Mouse (Mus musculus): ENCODE data around the gene Surf4.

The Surf4 gene

DNA sequence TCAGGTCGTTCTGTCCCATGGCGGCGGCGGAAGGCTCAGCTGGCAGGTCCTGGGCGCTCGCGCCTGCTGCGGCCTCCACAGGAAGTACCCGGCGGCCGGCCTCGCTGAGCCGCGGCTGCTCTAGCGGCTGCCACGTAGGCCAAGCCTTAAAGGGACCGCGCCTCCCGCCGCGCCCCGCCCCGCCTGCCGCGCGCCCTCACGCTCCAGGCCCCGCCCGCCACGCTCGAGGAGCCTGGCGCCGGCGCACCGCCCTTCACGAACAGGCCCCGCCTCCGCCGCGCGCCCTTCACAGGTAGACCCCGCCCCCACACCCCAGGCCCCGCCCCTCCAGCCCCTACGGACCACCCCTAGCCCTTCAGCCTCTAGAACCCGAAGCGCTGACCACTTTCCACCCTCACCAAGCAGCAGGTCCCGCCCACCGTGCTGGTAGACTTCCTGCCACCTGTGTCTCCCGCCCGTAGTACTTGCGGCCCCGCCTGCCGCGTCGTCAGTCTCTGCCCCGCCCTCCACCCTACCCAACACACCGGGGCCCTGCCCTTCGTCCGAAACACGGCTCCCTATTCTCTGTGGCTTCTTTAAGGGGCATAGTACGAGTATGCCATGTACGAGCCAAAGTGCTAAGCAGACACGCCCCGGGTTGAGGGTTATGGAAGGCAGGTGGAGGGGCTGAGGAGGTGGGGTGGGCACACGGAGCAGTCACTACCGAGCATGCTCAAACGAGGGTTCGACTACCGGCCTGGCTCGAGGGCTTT is at the start of gene Surf4, which contains the start of gene Stkld1:
Gene Surf4 (minus strand): TSS at position 625 of the 752 bp plus-strand sequence.
Gene Stkld1 (plus strand): TSS at position 744 of the 752 bp plus-strand sequence.
- peak; percentile 80 to 89 for DNase-seq (ENCODE audit: low spot score in 2 of 2)

DNA sequence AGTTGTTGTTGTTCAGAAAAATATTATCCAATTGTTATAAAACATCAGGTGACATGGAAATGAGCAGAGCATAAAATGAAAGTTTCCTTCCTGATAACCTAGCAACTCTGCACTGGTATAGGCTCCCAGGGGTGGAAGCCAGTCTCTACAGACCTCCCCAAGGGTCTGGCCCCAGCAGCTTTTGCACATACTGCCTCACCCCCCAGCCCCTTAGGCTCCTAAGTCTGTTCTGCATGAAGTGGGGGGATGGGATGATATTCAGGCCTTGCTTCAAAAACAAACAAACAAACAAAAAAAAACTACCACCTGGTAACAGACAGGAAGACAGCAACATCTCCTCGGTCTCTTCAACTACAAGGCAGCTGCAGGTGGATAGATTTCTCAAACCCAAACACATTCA is 46.6 kb upstream of the Surf4 start:
- no peak for DNase-seq (ENCODE audit: low spot score in 2 of 2)

DNA sequence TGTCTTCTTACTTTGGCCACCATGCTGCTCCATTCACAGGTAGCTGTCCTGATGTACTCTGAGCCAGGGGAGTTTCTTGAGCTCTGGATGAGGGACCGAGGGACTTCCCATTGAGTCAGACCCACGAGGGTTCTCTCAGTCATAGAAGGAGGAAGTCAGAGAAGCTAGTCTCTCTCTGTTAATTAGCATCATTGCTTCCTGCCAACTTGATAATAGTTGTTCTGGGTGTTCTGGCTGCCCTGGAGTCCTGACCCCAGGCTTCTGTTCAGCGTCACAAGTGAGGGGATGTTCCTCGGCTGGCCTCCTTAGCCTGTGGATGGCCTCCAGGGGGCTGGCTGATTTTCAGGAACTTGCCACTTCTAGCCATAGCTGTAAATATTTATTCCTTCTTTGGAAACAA is 40.2 kb upstream of the Surf4 start:
- no peak for DNase-seq (ENCODE audit: low spot score in 2 of 2)

DNA sequence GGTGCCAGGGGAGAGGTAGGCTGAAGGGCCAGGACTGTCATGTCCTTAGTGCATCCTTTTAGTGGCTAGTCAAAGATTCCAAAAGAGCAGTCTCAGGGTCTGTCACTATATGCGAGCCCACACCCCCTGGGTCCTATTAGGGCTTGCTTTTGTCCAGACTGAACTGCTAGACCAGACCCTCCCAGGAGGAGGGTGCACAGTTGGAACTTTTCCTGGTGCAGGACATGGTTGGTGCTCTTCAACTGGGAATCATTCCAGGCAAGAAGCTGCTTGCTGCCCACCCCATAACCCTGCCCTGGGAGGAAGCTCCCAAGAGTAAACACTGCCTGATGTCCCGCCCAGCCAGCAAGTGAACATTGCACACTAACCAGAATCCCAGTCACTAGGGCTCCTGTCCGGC is 39.4 kb upstream of the Surf4 start, which contains the start of gene Adamts13:
Gene Adamts13 (plus strand): TSS at position 301 of the 400 bp plus-strand sequence.
- DNase-seq (ENCODE audit: low spot score in 2 of 2) = no peak

DNA sequence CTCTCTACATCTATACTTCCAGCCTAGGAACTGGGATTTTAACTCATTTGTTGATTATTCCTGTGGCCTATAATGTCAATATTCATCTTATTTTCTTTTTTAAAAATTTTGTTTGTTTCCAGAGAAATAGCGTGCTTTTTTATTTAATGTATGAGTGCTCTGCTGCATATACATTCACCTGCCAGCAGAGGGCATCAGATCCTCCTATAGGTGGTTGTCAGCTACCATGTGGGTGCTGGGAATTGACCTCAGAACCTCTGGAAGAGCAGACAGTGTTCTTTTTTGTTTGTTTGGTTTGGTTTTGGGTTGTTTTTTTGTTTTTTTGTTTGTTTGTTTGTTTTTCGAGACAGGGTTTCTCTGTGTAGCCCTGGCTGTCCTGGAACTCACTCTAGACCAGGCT is 33.5 kb upstream of the Surf4 start:
- no peak for DNase-seq (ENCODE audit: low spot score in 2 of 2)

DNA sequence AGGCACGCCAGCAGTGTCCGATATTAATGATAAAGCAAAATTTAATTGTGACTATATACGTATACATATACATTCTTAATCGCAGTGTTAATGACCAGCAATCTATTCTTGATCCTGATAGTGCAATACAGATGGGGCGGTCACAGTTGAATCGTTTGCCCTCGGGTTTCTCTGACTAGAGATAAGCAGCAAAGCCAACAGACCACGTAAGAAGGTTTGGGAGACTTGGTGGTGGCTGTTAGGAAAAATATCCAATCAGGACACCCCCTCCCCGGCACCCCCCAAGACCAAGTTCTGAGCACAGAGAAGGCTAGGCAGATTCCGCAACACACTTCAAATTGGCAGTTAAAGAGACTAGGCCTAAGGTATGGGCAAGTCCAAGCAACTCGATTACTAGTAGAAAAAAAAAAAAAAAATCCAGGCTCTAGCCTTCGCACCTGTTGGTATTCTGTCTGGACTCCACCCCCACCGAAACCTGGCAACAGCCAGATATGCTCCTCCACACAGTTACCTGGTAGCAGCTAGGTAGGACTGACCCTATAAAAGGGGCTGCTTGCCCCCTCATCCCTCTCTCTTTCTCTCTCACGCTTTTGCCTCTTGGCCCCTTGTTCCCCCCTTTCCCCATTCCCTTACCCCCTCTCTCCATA is 31.1 kb upstream of the Surf4 start:
- no peak for DNase-seq (ENCODE audit: low spot score in 2 of 2)

DNA sequence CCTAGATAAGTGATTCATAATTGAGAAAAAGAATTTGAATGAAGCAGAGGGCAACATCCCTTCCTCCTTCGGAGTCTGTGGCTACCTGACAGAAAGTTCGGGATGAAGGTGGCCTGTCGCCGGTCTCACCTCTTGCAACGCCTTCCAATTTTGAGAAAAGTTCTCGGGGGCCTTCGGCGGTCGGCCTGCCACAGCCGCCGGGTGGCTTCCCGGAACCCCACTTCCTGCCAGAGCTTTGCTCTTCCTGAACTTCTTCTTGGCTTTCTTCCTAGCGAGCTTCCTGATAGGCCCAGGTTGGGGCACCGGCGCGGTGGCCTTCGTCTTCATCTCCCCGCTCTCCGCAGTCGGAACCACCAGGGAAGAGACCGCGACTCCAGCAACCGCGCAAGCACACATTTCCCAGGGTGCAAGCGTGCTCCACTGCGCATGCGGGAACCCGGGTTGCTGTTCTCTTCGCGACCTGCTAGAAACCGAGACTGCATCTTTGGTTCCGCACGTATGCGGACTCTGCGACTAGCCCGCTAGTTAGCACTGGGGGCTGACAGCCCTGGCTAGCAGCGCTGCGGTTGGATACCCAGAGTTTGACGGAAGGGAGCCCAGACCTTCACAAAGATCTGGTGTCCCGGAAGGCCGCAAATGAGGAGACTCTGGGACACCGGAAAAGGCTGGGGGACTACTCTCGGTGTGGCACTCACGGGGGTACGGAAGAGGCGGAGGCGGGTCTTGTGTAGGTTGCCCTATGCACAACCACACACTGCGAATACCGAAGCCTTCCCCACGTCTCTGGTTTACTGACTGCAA is 30.4 kb upstream of the Surf4 start, which contains the start of gene Rexo4:
Gene Rexo4 (minus strand): TSS at position 464 of the 801 bp plus-strand sequence.
- DNase-seq (ENCODE audit: low spot score in 2 of 2) = peak; percentile 84 to 88

DNA sequence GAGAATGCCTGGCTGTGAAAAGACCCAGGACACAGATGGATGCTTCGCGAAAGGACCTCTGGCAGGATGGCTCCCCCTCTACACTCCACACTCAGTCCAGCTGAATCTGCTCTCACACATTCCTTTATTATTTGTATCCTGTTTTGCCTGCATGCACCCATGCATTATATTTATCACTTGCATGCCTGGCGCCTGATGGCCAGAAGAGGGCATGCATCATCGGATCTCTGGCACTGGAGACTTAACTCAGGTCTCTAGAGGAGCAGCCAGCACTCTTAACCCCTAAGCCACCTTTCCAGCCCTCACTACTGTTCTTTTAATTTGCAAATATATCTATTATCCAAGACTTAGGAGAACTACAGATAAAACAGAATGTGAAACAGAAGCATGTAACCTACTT is 27.0 kb upstream of the Surf4 start:
- no peak for DNase-seq (ENCODE audit: low spot score in 2 of 2)

DNA sequence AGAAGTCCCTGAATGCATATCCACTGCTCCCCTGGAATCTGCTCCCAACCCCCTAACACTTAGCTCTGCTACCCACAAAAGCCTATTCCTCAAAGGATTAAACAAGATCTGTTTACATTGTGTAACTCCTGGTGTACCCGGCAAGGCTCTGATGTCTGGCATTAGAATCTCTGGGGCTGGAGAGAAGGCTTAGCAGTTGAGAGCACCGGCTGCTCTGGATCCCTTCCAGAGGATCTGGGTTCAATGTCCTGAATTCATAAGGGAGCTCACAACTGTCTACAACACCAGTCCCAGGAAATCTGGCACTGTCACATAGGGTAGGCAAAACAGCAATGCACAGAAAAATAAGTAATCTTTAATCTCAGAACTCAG is 23.7 kb upstream of the Surf4 start:
- no peak for DNase-seq (ENCODE audit: low spot score in 2 of 2)

DNA sequence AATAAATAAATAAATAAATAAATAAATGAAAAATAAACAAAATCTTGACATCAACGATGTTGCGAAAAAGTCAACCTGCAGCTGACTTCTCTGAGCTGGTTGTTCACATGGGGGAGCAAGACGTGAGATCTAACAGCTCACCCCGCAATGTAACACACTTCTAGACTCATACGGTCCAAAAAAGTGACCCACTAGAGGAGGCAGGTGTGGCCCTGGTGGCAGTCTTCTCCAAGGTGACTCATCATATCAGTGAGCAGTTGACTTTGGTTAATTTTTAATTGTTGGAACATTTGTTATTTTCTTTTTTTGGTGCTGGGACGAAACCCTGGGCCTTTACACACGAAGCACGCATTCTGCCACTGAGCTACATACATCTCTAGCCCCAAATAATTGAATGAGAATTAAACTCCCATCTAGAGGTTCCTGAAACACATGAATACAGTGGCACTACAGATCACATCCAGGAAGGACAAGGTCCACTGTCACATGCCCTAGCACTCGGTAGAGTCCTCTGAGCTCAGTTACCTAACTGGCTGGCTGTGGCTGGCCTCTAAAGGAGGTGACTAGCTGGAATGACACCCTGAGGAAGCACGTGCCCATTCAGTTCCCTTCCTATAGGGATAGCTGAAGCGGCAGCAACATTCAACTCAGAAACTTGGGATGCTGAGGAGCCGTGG is 23.2 kb upstream of the Surf4 start:
- DNase-seq (ENCODE audit: low spot score in 2 of 2) = no peak

DNA sequence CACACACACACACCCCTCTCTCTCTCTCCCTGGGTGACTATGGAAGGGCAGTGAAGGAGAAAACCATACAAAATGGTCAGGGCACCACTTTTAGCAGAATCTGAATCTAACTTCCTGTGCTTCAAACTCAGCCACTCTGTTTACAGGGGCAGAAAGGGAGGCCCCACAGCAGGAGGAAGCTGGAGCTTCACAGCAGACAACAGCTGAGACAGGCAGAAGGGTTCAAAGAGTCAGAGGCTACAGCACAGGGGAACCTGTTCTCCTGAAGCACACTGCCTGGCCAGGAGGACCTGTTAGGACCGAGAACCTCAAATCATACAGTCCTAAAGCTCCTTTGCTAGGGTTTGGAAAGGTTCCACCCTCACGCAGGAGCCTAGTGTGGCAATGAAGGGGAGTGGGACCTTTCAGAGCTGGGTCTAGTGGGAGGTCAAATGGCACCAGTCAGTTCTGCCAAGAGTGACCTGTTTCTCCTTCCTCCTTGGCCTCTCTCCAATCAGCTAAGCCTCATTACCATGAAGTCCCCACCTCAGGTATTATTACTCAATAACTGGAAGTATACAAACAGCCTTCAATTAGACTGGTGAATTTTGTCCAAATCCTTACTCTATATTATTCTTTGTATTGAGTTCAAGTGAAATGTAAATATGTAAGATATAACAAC is 21.1 kb upstream of the Surf4 start:
- no peak for DNase-seq (ENCODE audit: low spot score in 2 of 2)

DNA sequence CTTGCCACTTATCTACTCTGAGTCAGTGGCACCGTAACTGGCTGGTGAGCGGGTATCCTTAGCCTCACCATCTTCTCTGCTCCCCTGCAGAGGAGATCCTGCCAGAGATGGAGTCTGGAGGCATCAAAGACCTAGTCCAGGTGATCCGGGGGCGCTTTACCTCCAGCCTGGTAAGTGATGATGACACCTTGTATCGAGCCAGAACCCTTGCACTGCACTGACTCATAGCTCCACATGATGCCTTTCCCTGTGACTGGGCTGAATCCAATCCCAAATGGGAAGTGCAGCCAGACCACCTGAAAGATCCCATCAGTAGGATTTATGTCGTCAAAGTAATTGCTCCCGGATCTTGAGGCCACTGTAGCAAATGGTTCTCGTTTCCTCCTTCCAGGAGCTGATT is 19.1 kb upstream of the Surf4 start:
- DNase-seq (ENCODE audit: low spot score in 2 of 2) = no peak

DNA sequence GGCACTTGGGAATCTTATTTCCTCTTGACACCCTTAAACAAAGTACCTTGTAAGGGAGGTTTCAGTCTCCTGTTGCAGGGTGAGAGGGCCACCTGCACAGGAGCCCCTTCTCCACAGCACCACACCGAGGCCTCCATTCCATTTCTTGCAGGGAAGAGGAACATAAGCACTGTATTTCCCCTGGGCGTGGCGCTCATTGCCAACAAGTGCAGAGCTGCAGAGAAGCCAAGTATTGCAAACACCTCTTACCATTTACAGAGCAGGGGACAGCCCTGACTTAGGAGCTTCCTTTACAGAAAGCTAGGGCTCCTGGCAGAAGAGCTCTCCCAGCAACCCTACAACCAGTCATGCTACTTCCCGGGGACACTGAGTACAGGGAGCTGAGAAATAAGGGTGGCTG is 18.5 kb upstream of the Surf4 start:
- DNase-seq (ENCODE audit: low spot score in 2 of 2) = no peak

DNA sequence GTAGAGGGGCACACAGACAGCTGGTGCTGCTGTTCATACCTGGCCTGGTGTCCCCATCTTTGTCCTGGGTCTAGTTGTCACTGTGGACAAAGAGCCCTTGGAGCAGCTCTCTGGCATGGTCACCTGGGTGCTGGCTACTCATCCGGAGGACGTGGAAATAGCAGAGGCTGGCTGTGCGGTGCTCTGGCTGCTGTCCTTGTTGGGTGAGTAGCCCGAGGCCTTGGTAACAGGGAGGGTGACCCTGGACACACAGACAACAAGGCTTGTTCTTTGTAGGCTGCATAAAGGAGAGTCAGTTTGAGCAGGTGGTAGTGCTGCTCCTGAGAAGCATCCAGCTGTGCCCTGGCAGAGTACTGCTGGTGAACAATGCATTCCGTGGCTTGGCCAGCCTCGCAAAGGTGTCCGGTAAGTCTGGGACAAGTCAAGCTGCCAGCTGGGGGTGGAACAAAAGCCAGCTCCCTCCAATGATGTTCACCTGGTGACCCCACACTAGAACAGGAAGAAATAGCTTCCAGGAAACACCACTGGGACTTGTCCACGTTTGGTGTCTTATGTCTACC is 17.7 kb upstream of the Surf4 start:
- DNase-seq (ENCODE audit: low spot score in 2 of 2) = no peak

DNA sequence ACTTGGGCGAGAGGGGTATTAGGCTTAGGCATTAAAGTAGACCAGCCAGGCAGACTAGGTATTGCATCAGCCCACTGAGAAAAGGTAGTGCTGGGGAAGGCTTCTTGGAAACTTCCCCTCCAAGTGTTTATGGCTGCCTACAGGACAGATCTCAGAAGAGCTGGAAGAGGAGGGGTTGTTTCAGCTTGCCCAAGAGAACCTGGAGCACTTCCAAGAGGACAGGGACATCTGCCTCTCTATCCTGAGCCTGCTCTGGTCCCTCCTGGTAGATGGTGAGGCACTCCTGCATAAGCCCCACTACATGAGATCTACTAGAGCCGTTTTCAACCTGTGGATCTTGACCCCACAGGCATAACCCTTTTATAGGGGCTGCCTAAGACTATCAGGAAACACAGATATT is 16.7 kb upstream of the Surf4 start:
- no peak for DNase-seq (ENCODE audit: low spot score in 2 of 2)

DNA sequence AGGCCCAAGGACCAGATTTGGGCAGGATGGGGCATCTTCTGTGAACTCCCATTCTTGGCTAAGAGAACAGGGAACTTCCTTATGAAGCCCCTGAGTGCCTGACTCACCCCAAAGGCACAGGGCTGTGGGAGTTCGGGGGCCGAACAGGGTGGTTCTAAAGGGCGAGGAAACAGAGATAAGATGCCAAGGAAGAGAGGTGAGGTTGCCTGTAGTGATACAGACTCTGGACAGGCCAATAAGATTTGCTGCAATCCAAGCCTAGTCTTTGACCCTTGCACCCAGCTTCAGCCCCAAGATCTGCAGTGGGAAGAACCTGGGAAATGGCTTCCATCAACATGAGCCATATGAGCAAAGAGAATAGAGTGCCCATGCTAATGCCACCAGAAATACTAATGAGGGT is 9.5 kb upstream of the Surf4 start:
- DNase-seq (ENCODE audit: low spot score in 2 of 2) = no peak

DNA sequence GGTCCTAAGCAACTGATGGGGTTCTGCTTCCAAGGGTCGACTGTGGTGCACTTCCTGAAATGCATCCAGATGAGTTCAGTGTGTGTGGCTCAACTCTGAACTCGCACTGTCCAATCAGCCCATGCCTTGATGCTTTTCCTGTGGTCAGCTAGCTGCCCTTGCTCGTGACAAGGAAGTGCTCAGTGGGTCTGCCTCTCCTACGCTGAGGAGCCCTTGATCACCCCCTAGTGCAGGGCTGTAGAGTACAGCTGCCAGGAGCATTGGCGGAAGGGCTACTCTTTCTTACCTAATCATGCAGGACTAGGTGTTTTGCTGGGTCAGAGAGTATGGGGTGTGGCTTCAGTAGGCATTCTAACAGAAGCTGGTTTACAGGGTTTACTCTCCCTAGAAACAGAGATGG is 7.8 kb upstream of the Surf4 start:
- DNase-seq (ENCODE audit: low spot score in 2 of 2) = no peak

DNA sequence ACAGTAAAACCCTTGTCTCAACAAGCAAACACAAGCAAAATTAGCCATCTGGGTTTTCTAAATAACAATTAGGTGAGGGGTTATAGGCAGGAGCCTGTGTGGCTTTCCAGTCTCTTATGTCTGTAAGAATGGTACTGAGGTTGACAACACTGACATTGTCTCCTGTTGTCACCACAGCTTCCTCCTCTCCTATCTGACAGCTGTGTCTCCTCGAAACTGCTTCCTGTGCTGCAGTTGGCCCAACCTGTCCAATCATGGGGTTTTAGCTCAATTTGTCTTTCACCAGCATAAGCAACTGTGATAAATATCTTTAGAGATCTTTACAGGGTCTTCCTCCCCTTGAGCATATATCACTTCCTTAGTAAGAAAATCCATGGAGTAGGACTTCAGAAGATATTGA is 2.7 kb upstream of the Surf4 start:
- DNase-seq (ENCODE audit: low spot score in 2 of 2) = no peak

DNA sequence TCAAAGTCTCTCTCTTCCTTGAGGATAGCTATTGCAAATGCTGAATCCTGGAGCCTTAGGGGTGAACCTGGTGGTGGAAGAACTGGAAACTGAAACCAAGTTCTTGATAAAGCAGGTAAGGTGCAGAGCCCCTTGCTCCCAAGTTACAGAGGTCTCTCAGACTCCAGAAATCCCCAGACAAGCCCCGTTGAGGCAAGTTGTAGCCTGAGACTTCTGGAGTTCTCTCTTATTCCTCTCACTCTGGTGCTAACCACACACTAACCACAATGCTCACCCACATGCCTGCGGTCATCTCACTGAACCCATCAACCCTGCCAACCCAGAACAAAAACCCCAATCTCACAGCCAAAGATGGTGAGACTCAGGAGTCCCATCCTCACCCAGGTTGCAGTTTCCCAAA is 1.6 kb upstream of the Surf4 start:
- DNase-seq (ENCODE audit: low spot score in 2 of 2) = no peak

DNA sequence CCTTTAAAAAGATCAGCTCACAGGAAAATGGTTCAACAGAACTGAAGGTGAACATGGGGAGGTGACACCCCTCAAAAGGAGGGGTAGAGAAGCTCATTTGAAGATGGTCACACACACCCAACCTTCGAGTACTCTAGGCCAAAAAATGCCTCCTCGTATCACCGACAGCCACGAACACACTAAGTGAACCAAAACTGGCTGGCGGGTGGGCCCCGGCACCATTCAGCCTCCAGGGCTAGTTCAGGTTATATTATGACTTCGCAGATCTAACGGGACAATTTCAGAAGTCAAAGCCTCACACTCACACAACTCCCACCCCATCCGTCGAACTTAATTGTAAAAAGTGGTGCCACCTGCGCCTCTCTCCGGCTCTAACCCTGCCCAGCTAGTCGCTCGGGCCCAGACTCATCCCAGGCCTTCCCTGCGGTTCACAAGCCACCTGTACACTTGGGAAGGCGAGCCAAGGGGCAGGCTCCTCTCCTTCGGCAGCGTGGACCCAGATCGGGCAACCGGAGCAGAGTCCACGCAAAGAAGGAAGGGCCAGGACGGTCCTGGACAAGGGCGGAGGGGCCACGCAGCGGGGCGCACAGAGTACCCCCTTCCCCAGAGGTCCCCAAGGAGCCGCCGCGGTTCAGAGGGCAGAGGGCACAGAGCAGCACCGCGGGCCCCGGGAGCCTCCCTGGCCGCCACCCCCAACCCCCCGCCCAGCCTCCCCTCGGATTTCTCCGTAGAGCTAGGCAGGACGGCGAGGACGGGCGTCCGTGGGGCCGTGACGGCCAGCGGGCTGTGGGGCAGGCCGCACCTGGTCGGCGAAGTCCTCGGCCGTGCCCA is 1.0 kb downstream of the Surf4 start:
- peak; percentile 20 to 51 for DNase-seq (ENCODE audit: low spot score in 2 of 2)

All from urinary bladder, adult 18-20 months (tissue).